Mouse (Mus musculus): ENCODE measurements around the gene Igfbp1.

GRCm38 (mm10) chr11:7198481-7199256, 1.1 kb downstream of the Igfbp1 start:
- TF ChIP-seq CTCF (IDR thresholded peaks at IDR 0.05; ENCODE audit: borderline replicate concordance, insufficient read depth, low read depth, low read length) (no peak), POLR2A (IDR thresholded peaks at IDR 0.05; ENCODE audit: borderline replicate concordance, insufficient read depth, low read length) (no peak)
